ENCODE assay signal across 10 mouse cellular contexts in genomic region chr17:33917656-33918292, GRCm38 (mm10). TPM values are rescaled to one million over a fixed set of nuclear protein-coding genes. Genes with fewer than 3 reads are reported as not detected.
DNase-seq lines count a peak whose midpoint lies in the region; ATAC-seq lines count a peak whose summit lies in the region.
"Had no signal": no experiment of that assay in that cellular context is flagged by ENCODE, and none has a peak within 500 bp of the region (broad histone marks: within the 10 kb centered on the region; RNA-seq: fewer than 3 reads in every experiment).

No protein-coding gene starts in this region.

- peaks cover 42% of the 10 kb centered on the region for H3K36me3 ChIP-seq in heart, embryonic 10.5 days
- peaks cover 19% of the 10 kb centered on the region for H3K36me3 ChIP-seq in midbrain, embryonic 11.5 days (ENCODE audit: control insufficient read depth, insufficient read depth, low read length)
- H3K36me3 ChIP-seq in midbrain, embryonic 15.5 days (replicated peaks) = peaks cover 10% of the 10 kb centered on the region; the same call in 1 of the 2 replicates
- H3K36me3 ChIP-seq in embryonic facial prominence, embryonic 12.5 days = peaks cover 31% of the 10 kb centered on the region
- peaks cover 28% of the 10 kb centered on the region for H3K36me3 ChIP-seq in liver, embryonic 16.5 days (ENCODE audit: control insufficient read depth, insufficient read depth)

- intact Hi-C loops in heart, postnatal 36 days (cut with DNase I) = no loop called here

- ATAC-seq in midbrain, embryonic 11.5 days (ENCODE audit: low FRiP score) = no peak
- no peak for ATAC-seq in midbrain, embryonic 15.5 days (replicated peaks)
- no peak for ATAC-seq in embryonic facial prominence, embryonic 12.5 days (ENCODE audit: insufficient number of reproducible peaks, insufficient read depth, low FRiP score, low TSS enrichment)
- no peak for ATAC-seq in liver, embryonic 16.5 days (ENCODE audit: low read depth)

- H3K4me2 ChIP-seq in midbrain, embryonic 11.5 days = 0 out of 2 replicates have a peak overlapping the region, but pooled peaks have one; percentile 2
- H3K4me2 ChIP-seq in midbrain, embryonic 15.5 days = no peak overlapping the region
- no peak overlapping the region for H3K4me2 ChIP-seq in embryonic facial prominence, embryonic 12.5 days (replicated peaks)
- no peak overlapping the region for H3K4me2 ChIP-seq in liver, embryonic 16.5 days (ENCODE audit: low read depth, low read length)

- H3K9ac ChIP-seq in midbrain, embryonic 11.5 days (ENCODE audit: low read length) = no peak overlapping the region
- no peak overlapping the region for H3K9ac ChIP-seq in midbrain, embryonic 15.5 days
- no peak overlapping the region for H3K9ac ChIP-seq in embryonic facial prominence, embryonic 12.5 days
- H3K9ac ChIP-seq in liver, embryonic 16.5 days (ENCODE audit: low read depth, low read length) = no peak overlapping the region
- H3K9ac ChIP-seq: liver, embryonic 14.5 days had no signal

- no peak for DNase-seq in heart, embryonic 10.5 days (ENCODE audit: low spot score)
- DNase-seq in heart, postnatal 36 days = no peak
- DNase-seq in midbrain, embryonic 11.5 days (ENCODE audit: low spot score, missing footprints) = no peak
- DNase-seq in left cerebral cortex, adult 18-20 months (ENCODE audit: low spot score in 2 of 2) = no peak
- DNase-seq: adrenal gland, postnatal 25 days; right cerebral cortex, adult 18-20 months had no signal

- no peaks in the 10 kb centered on the region for H3K27me3 ChIP-seq in heart, embryonic 10.5 days (ENCODE audit: insufficient read depth, poor library complexity, severe bottlenecking)
- no peaks in the 10 kb centered on the region; the same call in 1 of the 2 replicates for H3K27me3 ChIP-seq in midbrain, embryonic 11.5 days (ENCODE audit: control insufficient read depth, insufficient read depth, low read length)
- H3K27me3 ChIP-seq in midbrain, embryonic 15.5 days (replicated peaks) = no peaks in the 10 kb centered on the region
- 0 out of 2 replicates have a peak, but pooled peaks cover 2% of the 10 kb centered on the region for H3K27me3 ChIP-seq in embryonic facial prominence, embryonic 12.5 days
- H3K27me3 ChIP-seq in liver, embryonic 16.5 days (ENCODE audit: control insufficient read depth, insufficient read depth, low read depth, low read length) = no peaks in the 10 kb centered on the region

- 85% methylated on average over 18 of the region's 18 CpGs for WGBS in heart, embryonic 10.5 days
- 85% methylated on average over 18 of the region's 18 CpGs for WGBS in midbrain, embryonic 11.5 days
- WGBS in midbrain, embryonic 15.5 days = 85% methylated on average over 18 of the region's 18 CpGs
- 83% methylated on average over 18 of the region's 18 CpGs for WGBS in embryonic facial prominence, embryonic 12.5 days
- WGBS in liver, embryonic 16.5 days (ENCODE audit: insufficient replicate concordance) = 84% methylated on average over 18 of the region's 18 CpGs

- H3K27ac ChIP-seq in heart, embryonic 10.5 days = peak overlapping the region; percentile 52
- H3K27ac ChIP-seq in midbrain, embryonic 11.5 days (ENCODE audit: low read depth, low read length) = no peak overlapping the region
- no peak overlapping the region for H3K27ac ChIP-seq in midbrain, embryonic 15.5 days
- H3K27ac ChIP-seq in embryonic facial prominence, embryonic 12.5 days = no peak overlapping the region
- peak overlapping the region; percentile 93; the same call in 1 of the 2 replicates for H3K27ac ChIP-seq in liver, embryonic 16.5 days (ENCODE audit: low read length)

- peaks cover 47% of the 10 kb centered on the region for H3K4me1 ChIP-seq in heart, embryonic 10.5 days
- H3K4me1 ChIP-seq in midbrain, embryonic 11.5 days (ENCODE audit: control insufficient read depth, insufficient read depth, low read length) = peaks cover 35% of the 10 kb centered on the region
- H3K4me1 ChIP-seq in midbrain, embryonic 15.5 days = peaks cover 44% of the 10 kb centered on the region
- H3K4me1 ChIP-seq in embryonic facial prominence, embryonic 12.5 days = peaks cover 35% of the 10 kb centered on the region
- peaks cover 36% of the 10 kb centered on the region for H3K4me1 ChIP-seq in liver, embryonic 16.5 days (ENCODE audit: control insufficient read depth, low read depth, low read length)

- H3K9me3 ChIP-seq in heart, embryonic 10.5 days = no peaks in the 10 kb centered on the region
- no peaks in the 10 kb centered on the region for H3K9me3 ChIP-seq in midbrain, embryonic 11.5 days (ENCODE audit: control insufficient read depth, low read length)
- no peaks in the 10 kb centered on the region for H3K9me3 ChIP-seq in midbrain, embryonic 15.5 days
- no peaks in the 10 kb centered on the region for H3K9me3 ChIP-seq in embryonic facial prominence, embryonic 12.5 days
- H3K9me3 ChIP-seq in liver, embryonic 16.5 days (replicated peaks; ENCODE audit: control insufficient read depth, low read length) = peaks cover 17% of the 10 kb centered on the region

- peak overlapping the region; percentile 81; the same call in 1 of the 2 replicates for H3K4me3 ChIP-seq in heart, embryonic 10.5 days
- H3K4me3 ChIP-seq in midbrain, embryonic 11.5 days (ENCODE audit: low read depth, low read length) = no peak overlapping the region
- no peak overlapping the region for H3K4me3 ChIP-seq in midbrain, embryonic 15.5 days
- H3K4me3 ChIP-seq in embryonic facial prominence, embryonic 12.5 days = peak overlapping the region; percentile 51; the same call in 1 of the 2 replicates
- H3K4me3 ChIP-seq in liver, embryonic 16.5 days (ENCODE audit: low read depth, low read length) = no peak overlapping the region

RNA-seq across cellular contexts. Expression of gene Zbtb22, which starts 2.1 kb away (rescaled TPM):
- polyA plus RNA-seq in heart, embryonic 10.5 days (2016; fragmentation: Nextera tagmentation; extraction: Ambion mirVana) = 16.0 and 17.3 TPM in 2 replicates
- 10 to 100 TPM; 20.1 to 20.6 TPM for total RNA-seq in heart, postnatal 36 days (2021)
- 8.0 and 9.4 TPM in 2 replicates for polyA plus RNA-seq in midbrain, embryonic 11.5 days (2014; fragmentation: Nextera tagmentation; extraction: Ambion mirVana)
- polyA plus RNA-seq in midbrain, embryonic 15.5 days (2015; fragmentation: Nextera tagmentation; extraction: Ambion mirVana) = 18.1 and 18.3 TPM in 2 replicates
- 21.6 and 21.9 TPM in 2 replicates for polyA plus RNA-seq in embryonic facial prominence, embryonic 12.5 days (2016; fragmentation: Nextera tagmentation; extraction: Ambion mirVana)
- 7.8 and 9.1 TPM in 2 replicates for polyA plus RNA-seq in liver, embryonic 16.5 days (2015; fragmentation: Nextera tagmentation; extraction: Ambion mirVana)
- total RNA-seq in left cerebral cortex, adult 18-20 months (2021) = 10 to 100 TPM; 33.0 to 35.5 TPM

RNA-seq across cellular contexts. Expression of gene Tapbp, which starts 2.1 kb away (rescaled TPM):
- 13.9 and 20.5 TPM in 2 replicates for polyA plus RNA-seq in heart, embryonic 10.5 days (2016; fragmentation: Nextera tagmentation; extraction: Ambion mirVana)
- total RNA-seq in heart, postnatal 36 days (2021) = 100 to 1,000 TPM; 103 to 112 TPM
- 13.6 and 14.8 TPM in 2 replicates for polyA plus RNA-seq in midbrain, embryonic 11.5 days (2014; fragmentation: Nextera tagmentation; extraction: Ambion mirVana)
- polyA plus RNA-seq in midbrain, embryonic 15.5 days (2015; fragmentation: Nextera tagmentation; extraction: Ambion mirVana) = 23.6 and 28.6 TPM in 2 replicates
- polyA plus RNA-seq in embryonic facial prominence, embryonic 12.5 days (2016; fragmentation: Nextera tagmentation; extraction: Ambion mirVana) = 20.0 and 25.0 TPM in 2 replicates
- polyA plus RNA-seq in liver, embryonic 16.5 days (2015; fragmentation: Nextera tagmentation; extraction: Ambion mirVana) = 31.0 and 34.6 TPM in 2 replicates
- 10 to 100 TPM; 42.0 to 53.5 TPM for total RNA-seq in left cerebral cortex, adult 18-20 months (2021)

RNA-seq across cellular contexts. Expression of gene Daxx, which starts 8.6 kb away (rescaled TPM):
- 46.6 and 52.9 TPM in 2 replicates for polyA plus RNA-seq in heart, embryonic 10.5 days (2016; fragmentation: Nextera tagmentation; extraction: Ambion mirVana)
- total RNA-seq in heart, postnatal 36 days (2021) = 10 to 100 TPM; 15.7 to 18.0 TPM
- 59.5 and 60.4 TPM in 2 replicates for polyA plus RNA-seq in midbrain, embryonic 11.5 days (2014; fragmentation: Nextera tagmentation; extraction: Ambion mirVana)
- 59.4 and 61.1 TPM in 2 replicates for polyA plus RNA-seq in midbrain, embryonic 15.5 days (2015; fragmentation: Nextera tagmentation; extraction: Ambion mirVana)
- 70.1 and 72.8 TPM in 2 replicates for polyA plus RNA-seq in embryonic facial prominence, embryonic 12.5 days (2016; fragmentation: Nextera tagmentation; extraction: Ambion mirVana)
- 18.6 and 19.6 TPM in 2 replicates for polyA plus RNA-seq in liver, embryonic 16.5 days (2015; fragmentation: Nextera tagmentation; extraction: Ambion mirVana)
- 10 to 100 TPM; 27.4 to 34.7 TPM for total RNA-seq in left cerebral cortex, adult 18-20 months (2021)

RNA-seq across cellular contexts. Expression of gene Rgl2, which starts 11.6 kb away (rescaled TPM):
- polyA plus RNA-seq in heart, embryonic 10.5 days (2016; fragmentation: Nextera tagmentation; extraction: Ambion mirVana) = 37.1 and 44.2 TPM in 2 replicates
- 10 to 100 TPM; 38.7 TPM for total RNA-seq in heart, postnatal 36 days (2021)
- polyA plus RNA-seq in midbrain, embryonic 11.5 days (2014; fragmentation: Nextera tagmentation; extraction: Ambion mirVana) = 29.3 and 33.6 TPM in 2 replicates
- 60.9 and 61.1 TPM in 2 replicates for polyA plus RNA-seq in midbrain, embryonic 15.5 days (2015; fragmentation: Nextera tagmentation; extraction: Ambion mirVana)
- 60.9 and 64.8 TPM in 2 replicates for polyA plus RNA-seq in embryonic facial prominence, embryonic 12.5 days (2016; fragmentation: Nextera tagmentation; extraction: Ambion mirVana)
- polyA plus RNA-seq in liver, embryonic 16.5 days (2015; fragmentation: Nextera tagmentation; extraction: Ambion mirVana) = 7.8 and 9.0 TPM in 2 replicates
- total RNA-seq in left cerebral cortex, adult 18-20 months (2021) = 10 to 100 TPM; 62.2 to 63.5 TPM

RNA-seq across cellular contexts. Expression of gene Platr17, which starts 12.8 kb away (rescaled TPM):
- 0.28 and 0.73 TPM in 2 replicates for polyA plus RNA-seq in heart, embryonic 10.5 days (2016; fragmentation: Nextera tagmentation; extraction: Ambion mirVana)
- not detected for total RNA-seq in heart, postnatal 36 days (2021)
- polyA plus RNA-seq in midbrain, embryonic 11.5 days (2014; fragmentation: Nextera tagmentation; extraction: Ambion mirVana) = 0.22 TPM in 1 of 2 replicates, not detected in the other
- 0.50 and 0.51 TPM in 2 replicates for polyA plus RNA-seq in midbrain, embryonic 15.5 days (2015; fragmentation: Nextera tagmentation; extraction: Ambion mirVana)
- polyA plus RNA-seq in embryonic facial prominence, embryonic 12.5 days (2016; fragmentation: Nextera tagmentation; extraction: Ambion mirVana) = 0.35 and 0.38 TPM in 2 replicates
- polyA plus RNA-seq in liver, embryonic 16.5 days (2015; fragmentation: Nextera tagmentation; extraction: Ambion mirVana) = 0.21 and 0.54 TPM in 2 replicates
- under 1 TPM in 1 of 2 experiments, not detected in 1; 0.58 TPM for total RNA-seq in left cerebral cortex, adult 18-20 months (2021)
- total RNA-seq: adrenal gland, postnatal 25 days had no signal

Comparison
In these comparisons a context has a peak if more than half of its experiments do, and no peak if none do; other contexts are left out.
1. H3K27ac ChIP-seq: peak in heart, embryonic 10.5 days (single experiment) and liver, embryonic 16.5 days (single experiment); none in midbrain, embryonic 11.5 days (single experiment), midbrain, embryonic 15.5 days (single experiment) and embryonic facial prominence, embryonic 12.5 days (single experiment).
2. H3K4me3 ChIP-seq: peak in heart, embryonic 10.5 days (single experiment) and embryonic facial prominence, embryonic 12.5 days (single experiment); none in midbrain, embryonic 11.5 days (single experiment), midbrain, embryonic 15.5 days (single experiment) and liver, embryonic 16.5 days (single experiment).